Mouse (Mus musculus) hindbrain, embryonic 10.5 days (tissue): ENCODE results near the gene Aptx. TPM values are rescaled to one million over a fixed set of nuclear protein-coding genes. Genes with fewer than 3 reads are reported as not detected.

Experiments
- DNase-seq: peaks from one replicate; pipeline ENCODE4 v3.0.0-alpha.2; 2017; ENCODE audit warnings: low spot score
- H3K27ac ChIP-seq: fragments of 300-500 bp; sonication (generic); 2 replicates; pipeline ENCODE4 v1.5.1; 2016; ENCODE audit warnings: mild to moderate bottlenecking, moderate library complexity
- H3K27me3 ChIP-seq: fragments of 300-500 bp; sonication (generic); 2 replicates; pipeline ENCODE4 v1.6.1; 2016; ENCODE audit warnings: mild to moderate bottlenecking; ENCODE audit not compliant: poor library complexity, insufficient read depth, severe bottlenecking
- H3K36me3 ChIP-seq: fragments of 300-500 bp; sonication (generic); 2 replicates; pipeline ENCODE4 v1.6.1; 2016; ENCODE audit warnings: mild to moderate bottlenecking, moderate library complexity
- H3K4me1 ChIP-seq: fragments of 300-500 bp; sonication (generic); replicated peaks from 2 replicates; pipeline ENCODE4 v1.6.1; 2016; ENCODE audit warnings: mild to moderate bottlenecking
- H3K4me3 ChIP-seq: fragments of 300-500 bp; sonication (generic); 2 replicates; pipeline ENCODE4 v1.5.1; 2016; ENCODE audit warnings: mild to moderate bottlenecking, moderate library complexity
- H3K9me3 ChIP-seq: fragments of 300-500 bp; sonication (generic); 2 replicates; pipeline ENCODE4 v1.6.1; 2016; ENCODE audit warnings: mild to moderate bottlenecking, moderate library complexity
- WGBS: fragments of 180-500 bp; shearing (Covaris S2); methylation state at CpG from one replicate; pipeline ENCODE4 v1.1.7; 2016; 5-methylcytosine and 5-hydroxymethylcytosine counted together
- polyA plus RNA-seq: library from polyadenylated mRNA; unstranded; fragments of >200 nt; fragmentation: Nextera tagmentation; extraction: Ambion mirVana; gene quantifications from 2 replicates; pipeline ENCODE4 v1.2.1, GENCODE M21; 2016

The Aptx gene
- polyA plus RNA-seq, 1 experiment from 2014 or later = 50.2 TPM

- Histone ChIP-seq H3K9me3 (no peaks in the 10 kb centered on the region), H3K4me3 (no peak overlapping the region), H3K36me3 (peaks cover 22% of the 10 kb centered on the region), H3K27me3 (no peaks in the 10 kb centered on the region), H3K4me1 (peaks cover 27% of the 10 kb centered on the region), H3K27ac (no peak overlapping the region)
- DNase-seq = no peak
- WGBS = 87% methylated on average over 8 of the region's 8 CpGs
These were observed 2.8 kb downstream of the Aptx start for GRCm38 (mm10) chr4:40700216-40700615.

GRCm38 (mm10) chr4:40697059-40697458, 5.9 kb downstream of the Aptx start:
- Histone ChIP-seq H3K4me1 (peaks cover 10% of the 10 kb centered on the region), H3K36me3 (peaks cover 51% of the 10 kb centered on the region), H3K9me3 (no peaks in the 10 kb centered on the region), H3K27me3 (no peaks in the 10 kb centered on the region), H3K27ac (no peak overlapping the region), H3K4me3 (no peak overlapping the region)
- 87% methylated on average over 7 of the region's 7 CpGs for WGBS
- DNase-seq = no peak

GRCm38 (mm10) chr4:40691100-40691499, 11.9 kb downstream of the Aptx start:
- Histone ChIP-seq H3K27ac (no peak overlapping the region), H3K27me3 (no peaks in the 10 kb centered on the region), H3K4me3 (no peak overlapping the region), H3K9me3 (no peaks in the 10 kb centered on the region), H3K36me3 (peaks cover 87% of the 10 kb centered on the region), H3K4me1 (no peaks in the 10 kb centered on the region)
- 85% methylated on average over 11 of the region's 11 CpGs for WGBS
- no peak for DNase-seq

- no peaks in the 10 kb centered on the region for H3K4me1 ChIP-seq
- no peak for DNase-seq
- peaks cover 41% of the 10 kb centered on the region for H3K36me3 ChIP-seq
- H3K27ac ChIP-seq = no peak overlapping the region
- no peaks in the 10 kb centered on the region for H3K9me3 ChIP-seq
- H3K27me3 ChIP-seq = no peaks in the 10 kb centered on the region
- H3K4me3 ChIP-seq = no peak overlapping the region
- 91% methylated on average over 2 of the region's 2 CpGs for WGBS
These were observed 19.7 kb downstream of the Aptx start for GRCm38 (mm10) chr4:40683306-40683705.

- 92% methylated on average over 5 of the region's 5 CpGs for WGBS
- no peaks in the 10 kb centered on the region for H3K9me3 ChIP-seq
- no peaks in the 10 kb centered on the region for H3K27me3 ChIP-seq
- no peak for DNase-seq
- peaks cover 31% of the 10 kb centered on the region for H3K36me3 ChIP-seq
- no peaks in the 10 kb centered on the region for H3K4me1 ChIP-seq
- no peak overlapping the region for H3K27ac ChIP-seq
- H3K4me3 ChIP-seq = no peak overlapping the region
These were observed 20.6 kb downstream of the Aptx start for GRCm38 (mm10) chr4:40682359-40682758.

GRCm38 (mm10) chr4:40681908-40682307, 21.1 kb downstream of the Aptx start:
- Histone ChIP-seq H3K4me3 (no peak overlapping the region), H3K27me3 (no peaks in the 10 kb centered on the region), H3K9me3 (no peaks in the 10 kb centered on the region), H3K27ac (no peak overlapping the region), H3K36me3 (peaks cover 27% of the 10 kb centered on the region), H3K4me1 (no peaks in the 10 kb centered on the region)
- 37% methylated on average over 3 of the region's 3 CpGs for WGBS
- peak; percentile 50 for DNase-seq

- Histone ChIP-seq H3K4me3 (no peak overlapping the region), H3K27me3 (no peaks in the 10 kb centered on the region), H3K4me1 (peaks cover 8% of the 10 kb centered on the region), H3K9me3 (no peaks in the 10 kb centered on the region), H3K36me3 (peaks cover 11% of the 10 kb centered on the region), H3K27ac (no peak overlapping the region)
- DNase-seq = peak; percentile 43
- 54% methylated on average over 5 of the region's 5 CpGs for WGBS
These were observed 22.6 kb downstream of the Aptx start for GRCm38 (mm10) chr4:40680250-40680860.

- Histone ChIP-seq H3K27me3 (no peaks in the 10 kb centered on the region), H3K9me3 (no peaks in the 10 kb centered on the region), H3K4me3 (no peak overlapping the region), H3K36me3 (no peaks in the 10 kb centered on the region), H3K4me1 (peaks cover 8% of the 10 kb centered on the region), H3K27ac (no peak overlapping the region)
- 48% methylated on average over 5 of the region's 5 CpGs for WGBS
- DNase-seq = no peak
These were observed 25.9 kb downstream of the Aptx start for GRCm38 (mm10) chr4:40677132-40677531.

GRCm38 (mm10) chr4:40676338-40676737, 26.7 kb downstream of the Aptx start:
- no peaks in the 10 kb centered on the region for H3K36me3 ChIP-seq
- peak overlapping the region; percentile 18; the same call in 1 of the 2 replicates for H3K4me3 ChIP-seq
- 23% methylated on average over 14 of the region's 14 CpGs for WGBS
- DNase-seq = no peak
- H3K27ac ChIP-seq = peak overlapping the region; percentile 35; the same call in 1 of the 2 replicates
- H3K9me3 ChIP-seq = no peaks in the 10 kb centered on the region
- H3K27me3 ChIP-seq = no peaks in the 10 kb centered on the region
- peaks cover 8% of the 10 kb centered on the region for H3K4me1 ChIP-seq

GRCm38 (mm10) chr4:40673526-40673925, 29.5 kb downstream of the Aptx start:
- Histone ChIP-seq H3K27ac (no peak overlapping the region), H3K36me3 (no peaks in the 10 kb centered on the region), H3K9me3 (no peaks in the 10 kb centered on the region), H3K27me3 (no peaks in the 10 kb centered on the region), H3K4me3 (no peak overlapping the region), H3K4me1 (peaks cover 8% of the 10 kb centered on the region)
- WGBS = 94% methylated on average over 5 of the region's 5 CpGs
- no peak for DNase-seq

- no peaks in the 10 kb centered on the region for H3K36me3 ChIP-seq
- no peaks in the 10 kb centered on the region for H3K9me3 ChIP-seq
- WGBS = 92% methylated on average over 9 of the region's 9 CpGs
- H3K4me3 ChIP-seq = no peak overlapping the region
- no peaks in the 10 kb centered on the region for H3K4me1 ChIP-seq
- DNase-seq = no peak
- H3K27me3 ChIP-seq = no peaks in the 10 kb centered on the region
- H3K27ac ChIP-seq = no peak overlapping the region
These were observed 36.6 kb downstream of the Aptx start for GRCm38 (mm10) chr4:40666237-40667012.

- no peaks in the 10 kb centered on the region for H3K27me3 ChIP-seq
- 90% methylated on average over 2 of the region's 2 CpGs for WGBS
- H3K4me3 ChIP-seq = no peak overlapping the region
- no peaks in the 10 kb centered on the region for H3K9me3 ChIP-seq
- no peaks in the 10 kb centered on the region for H3K4me1 ChIP-seq
- DNase-seq = no peak
- no peaks in the 10 kb centered on the region for H3K36me3 ChIP-seq
- no peak overlapping the region for H3K27ac ChIP-seq
These were observed 51.9 kb downstream of the Aptx start for GRCm38 (mm10) chr4:40651055-40651454.

GRCm38 (mm10) chr4:40649111-40649510, 53.9 kb downstream of the Aptx start:
- Histone ChIP-seq H3K4me3 (no peak overlapping the region), H3K27me3 (no peaks in the 10 kb centered on the region), H3K27ac (no peak overlapping the region), H3K4me1 (no peaks in the 10 kb centered on the region), H3K36me3 (no peaks in the 10 kb centered on the region), H3K9me3 (no peaks in the 10 kb centered on the region)
- no peak for DNase-seq
- WGBS = 85% methylated on average over 5 of the region's 5 CpGs
